Mouse (Mus musculus) embryonic fibroblast, embryonic 13.5 days (primary cell): ENCODE measurements around the gene Nup107.
"Not testable (repeated sequence)": the region's sequence is repeated elsewhere in the genome, so short reads cannot be mapped to it uniquely, and the experiment has no call there.

Source experiments
- CTCF ChIP-seq: IDR thresholded peaks from 2 replicates; pipeline ENCODE4 v1.5.1; 2011; ENCODE audit warnings: mild to moderate bottlenecking, control low read depth, low read length, moderate library complexity, borderline replicate concordance; ENCODE audit not compliant: insufficient read depth
- POLR2A ChIP-seq: IDR thresholded peaks from 2 replicates; pipeline ENCODE4 v1.6.1; 2011; ENCODE audit warnings: low read depth, mild to moderate bottlenecking, control low read depth, low read length, moderate library complexity

- not testable (repeated sequence) for TF ChIP-seq CTCF, POLR2A
Observed at GRCm38 (mm10) chr10:117735396-117735795, 57.1 kb downstream of the Nup107 start.
